Mouse (Mus musculus): Measurements from ENCODE around the gene Lama4.

DNA sequence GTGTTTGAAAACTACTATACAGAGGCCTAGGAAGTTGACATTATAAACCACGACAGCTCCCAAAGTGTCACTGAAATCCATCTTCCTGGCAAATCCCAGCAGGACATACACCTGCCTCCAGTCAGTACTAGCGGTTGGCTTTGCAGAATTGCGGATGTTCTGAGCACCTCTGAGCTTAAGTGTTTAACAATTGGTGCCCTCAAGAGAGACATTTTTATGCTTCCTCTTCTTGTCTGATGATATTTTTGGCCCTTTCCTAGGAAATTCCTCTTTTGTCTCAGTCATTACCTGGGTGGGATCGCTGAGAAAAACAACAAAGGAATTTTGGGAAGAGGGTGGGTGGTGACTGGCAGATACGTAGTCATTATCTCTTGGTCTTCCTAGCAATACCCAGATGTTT is 14.4 kb downstream of the Lama4 start:
- TF ChIP-seq CTCF (IDR thresholded peaks at IDR 0.05; ENCODE audit: low read depth, low read length) (no peak), POLR2A (IDR thresholded peaks at IDR 0.05; ENCODE audit: borderline replicate concordance, low read depth, low read length) (no peak)
